Mouse (Mus musculus): ENCODE measurements around the gene Sipa1l1.

DNA sequence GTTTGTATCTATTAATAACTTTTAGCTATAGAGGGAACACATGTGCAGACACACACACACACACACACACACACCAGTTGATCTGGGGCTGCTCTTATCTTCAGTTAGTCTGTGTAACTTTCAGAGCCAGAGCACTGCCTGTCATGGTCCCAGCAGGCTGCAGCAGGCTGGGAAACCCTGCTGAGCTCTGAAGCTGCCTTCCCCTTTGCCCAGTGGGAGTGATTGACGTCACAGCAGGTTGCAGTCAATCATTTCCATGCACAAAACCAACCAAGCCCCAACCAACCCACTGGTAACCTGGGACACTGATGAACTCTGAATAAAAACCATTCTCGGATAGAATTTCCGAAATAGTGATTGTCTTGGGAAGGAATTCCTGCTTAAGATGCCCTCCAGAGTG lies 310.3 kb downstream of the Sipa1l1 start:
- no peak for TF ChIP-seq CTCF (conservative IDR thresholded peaks at IDR 0.05; ENCODE audit: insufficient read depth, insufficient read length, low read depth, low read length)
- no peak for TF ChIP-seq POLR2A (IDR thresholded peaks at IDR 0.05; ENCODE audit: low read depth, low read length)

Measured in kidney, adult 2 months (tissue).